Mouse (Mus musculus): Measurements from ENCODE around the gene Pip5kl1.

- no peak for TF ChIP-seq POLR2A (IDR thresholded peaks at IDR 0.05; ENCODE audit: extremely low read depth, insufficient read depth, low read length)
- TF ChIP-seq CTCF (IDR thresholded peaks at IDR 0.05; ENCODE audit: low read depth, low read length), result no peak
Observed at GRCm38 (mm10) chr2:32597699-32598098, 23.1 kb downstream of the Pip5kl1 start.
